Mouse (Mus musculus) liver, embryonic 11.5 days (tissue): ENCODE data around the gene Krtap5-2. TPM values are rescaled to one million over a fixed set of nuclear protein-coding genes. Genes with fewer than 3 reads are reported as not detected.
"Not testable (repeated sequence)": the region's sequence is repeated elsewhere in the genome, so short reads cannot be mapped to it uniquely, and the experiment has no call there.

Source experiments
- ATAC-seq: fragments of 200-750 bp; cut with Nextera tagmentation; replicated peaks from 2 replicates; pipeline ENCODE4 v1.8.0; 2017; ENCODE audit warnings: moderate number of reproducible peaks, mild to moderate bottlenecking, moderate TSS enrichment, moderate library complexity; ENCODE audit not compliant: low FRiP score
- DNase-seq: peaks from one replicate; pipeline ENCODE4 v3.0.0-alpha.2; 2017; ENCODE audit warnings: low spot score
- H3K27ac ChIP-seq: fragments of 300-500 bp; sonication (generic); 2 replicates; pipeline ENCODE4 v1.5.1; 2014; ENCODE audit warnings: mild to moderate bottlenecking, low read depth, low read length, control low read depth
- H3K27me3 ChIP-seq: fragments of 300-500 bp; sonication (generic); replicated peaks from 2 replicates; pipeline ENCODE4 v1.6.1; 2014; ENCODE audit warnings: low read length, mixed read lengths; ENCODE audit not compliant: control insufficient read depth, insufficient read depth
- H3K36me3 ChIP-seq: fragments of 300-500 bp; sonication (generic); 2 replicates; pipeline ENCODE4 v1.6.1; 2014; ENCODE audit warnings: mild to moderate bottlenecking, low read length, moderate library complexity, mixed read lengths; ENCODE audit not compliant: control insufficient read depth, insufficient read depth
- H3K4me1 ChIP-seq: fragments of 300-500 bp; sonication (generic); replicated peaks from 2 replicates; pipeline ENCODE4 v1.6.1; 2014; ENCODE audit warnings: low read length, mixed read lengths; ENCODE audit not compliant: control insufficient read depth, insufficient read depth
- H3K4me2 ChIP-seq: fragments of 300-500 bp; sonication (generic); 2 replicates; pipeline ENCODE4 v1.6.1; 2014; ENCODE audit warnings: mild to moderate bottlenecking, control low read depth, moderate library complexity
- H3K4me3 ChIP-seq: fragments of 300-500 bp; sonication (generic); 2 replicates; pipeline ENCODE4 v1.5.1; 2014; ENCODE audit warnings: low read depth, low read length, control low read depth
- H3K9ac ChIP-seq: fragments of 300-500 bp; sonication (generic); 2 replicates; pipeline ENCODE4 v1.6.1; 2014; ENCODE audit warnings: low read depth, low read length, control low read depth
- H3K9me3 ChIP-seq: fragments of 300-500 bp; sonication (generic); 2 replicates; pipeline ENCODE4 v1.6.1; 2016; ENCODE audit warnings: low read length, inconsistent platforms, mixed read lengths; ENCODE audit not compliant: control insufficient read depth
- WGBS: fragments of 180-500 bp; shearing (Covaris S2); extraction: QIAGEN DNeasy Blood & Tissue Kit; methylation state at CpG from one replicate; pipeline ENCODE4 v1.1.7; 2014; 5-methylcytosine and 5-hydroxymethylcytosine counted together
- polyA plus RNA-seq: library from polyadenylated mRNA; unstranded; fragments of >200 nt; fragmentation: Nextera tagmentation; extraction: Ambion mirVana; gene quantifications from 2 replicates; pipeline ENCODE4 v1.2.1, GENCODE M21; 2014

Gene Krtap5-2
- polyA plus RNA-seq, 1 experiment from 2014 or later = not detected

DNA sequence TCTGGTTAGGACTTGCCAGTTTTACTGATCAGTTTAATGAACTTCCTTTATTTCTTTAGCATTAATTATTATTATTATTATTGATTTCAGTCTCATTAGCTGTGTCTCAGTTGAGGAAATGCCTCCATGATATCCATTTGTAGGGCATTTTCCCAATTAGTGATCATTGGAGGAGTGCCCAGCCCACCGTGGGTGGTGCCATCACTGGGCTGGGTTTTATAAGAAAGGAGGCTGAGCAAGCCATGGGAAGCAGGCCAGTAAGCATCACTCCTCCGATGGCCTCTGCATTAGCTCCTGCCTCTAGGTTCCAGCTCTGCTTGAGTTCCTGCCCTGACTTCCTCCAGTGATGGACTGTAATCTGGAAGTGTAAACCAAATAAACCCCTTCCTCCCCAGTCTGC lies 12.4 kb upstream of the Krtap5-2 start:
- ATAC-seq = no peak
- WGBS = 63% methylated on average over 2 of the region's 2 CpGs
- H3K4me3 ChIP-seq = no peak overlapping the region
- no peak overlapping the region for H3K9ac ChIP-seq
- no peaks in the 10 kb centered on the region for H3K4me1 ChIP-seq
- no peak for DNase-seq
- H3K9me3 ChIP-seq = no peaks in the 10 kb centered on the region
- H3K36me3 ChIP-seq = no peaks in the 10 kb centered on the region
- no peak overlapping the region for H3K4me2 ChIP-seq
- no peaks in the 10 kb centered on the region for H3K27me3 ChIP-seq
- no peak overlapping the region for H3K27ac ChIP-seq

DNA sequence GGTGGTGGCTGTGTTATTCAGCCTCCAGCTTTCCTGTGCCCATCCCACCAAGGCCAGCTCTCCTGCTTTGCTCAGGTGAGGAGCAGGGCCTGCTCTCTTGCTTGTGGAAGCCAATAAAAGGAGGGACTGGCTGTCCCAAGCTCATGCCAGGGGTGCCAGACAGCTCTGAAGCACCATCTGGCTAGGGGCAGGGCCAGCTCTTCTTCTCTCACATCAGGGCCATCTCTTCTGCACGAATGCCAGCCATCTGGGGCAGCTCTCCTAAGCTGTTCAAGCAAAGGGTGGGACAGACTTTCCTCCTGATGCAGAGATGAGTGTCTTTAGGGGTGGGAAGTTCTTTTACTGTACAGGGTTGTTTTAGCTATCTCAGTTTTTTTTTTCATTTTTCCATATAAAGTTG lies 5.2 kb upstream of the Krtap5-2 start:
- Histone ChIP-seq H3K27me3 (no peaks in the 10 kb centered on the region), H3K4me3 (no peak overlapping the region), H3K9me3 (no peaks in the 10 kb centered on the region), H3K36me3 (no peaks in the 10 kb centered on the region), H3K4me2 (no peak overlapping the region), H3K27ac (no peak overlapping the region), H3K4me1 (no peaks in the 10 kb centered on the region), H3K9ac (no peak overlapping the region)
- 32% methylated on average over 1 of the region's 1 CpGs for WGBS
- DNase-seq (no peak), ATAC-seq (no peak)

- Histone ChIP-seq H3K27me3 (no peaks in the 10 kb centered on the region), H3K9me3 (no peaks in the 10 kb centered on the region), H3K4me2 (no peak overlapping the region), H3K27ac (no peak overlapping the region), H3K4me3 (no peak overlapping the region), H3K4me1 (no peaks in the 10 kb centered on the region), H3K36me3 (no peaks in the 10 kb centered on the region), H3K9ac (no peak overlapping the region)
- 74% methylated on average over 1 of the region's 1 CpGs for WGBS
- ATAC-seq (no peak), DNase-seq (no peak)
Observed at GRCm38 (mm10) chr7:142178685-142179084, 2.9 kb upstream of the Krtap5-2 start.

DNA sequence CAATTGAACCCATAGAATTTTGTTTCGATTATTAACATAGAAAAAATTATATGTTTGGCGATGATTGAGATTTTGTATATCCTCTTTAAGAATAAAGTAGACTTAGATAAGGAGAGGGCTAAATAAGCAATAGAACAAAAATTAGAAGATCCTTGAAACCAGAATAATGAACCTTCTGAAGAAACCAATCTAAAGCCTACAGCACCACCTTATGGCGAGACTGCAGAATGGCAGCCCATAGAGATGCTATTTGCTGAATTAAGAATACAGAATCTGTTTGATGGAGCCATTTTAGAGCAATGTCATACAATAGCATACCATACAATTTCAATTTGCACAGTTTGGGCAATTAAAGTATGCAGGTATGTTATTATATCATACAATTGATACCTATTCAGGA lies 6.0 kb downstream of the Krtap5-2 start:
- Histone ChIP-seq H3K36me3 (no peaks in the 10 kb centered on the region), H3K4me1 (no peaks in the 10 kb centered on the region), H3K9me3 (no peaks in the 10 kb centered on the region), H3K4me2 (no peak overlapping the region), H3K9ac (no peak overlapping the region), H3K27me3 (no peaks in the 10 kb centered on the region), H3K4me3 (no peak overlapping the region), H3K27ac (no peak overlapping the region)
- DNase-seq = no peak
- WGBS = 42% methylated on average over 3 of the region's 3 CpGs
- ATAC-seq = no peak

DNA sequence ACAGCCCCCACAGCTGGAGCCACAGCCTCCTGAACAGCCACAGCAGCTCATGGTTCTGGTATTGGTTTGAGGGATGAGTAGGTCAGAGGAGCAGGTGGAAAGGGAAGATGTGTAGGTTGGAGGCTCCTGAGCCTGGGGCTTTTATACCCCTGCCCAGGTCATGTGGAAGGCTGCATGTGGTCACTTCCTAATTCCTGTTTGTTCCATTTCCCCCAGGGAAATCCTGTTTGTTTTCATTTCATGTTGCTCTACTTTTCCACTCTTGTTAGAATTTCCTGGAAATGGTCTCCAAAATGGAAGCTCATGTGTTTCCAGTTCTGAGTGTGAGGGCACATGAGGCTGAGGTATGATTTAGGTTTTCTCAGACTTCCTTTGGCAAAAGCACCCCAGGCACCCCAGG lies 10.2 kb downstream of the Krtap5-2 start, which contains the start of gene Gm4553:
Gene Gm4553 (minus strand): TSS at position 101 of the 400 bp plus-strand sequence.
- not testable (repeated sequence) for H3K4me2 ChIP-seq, H3K36me3 ChIP-seq, H3K4me1 ChIP-seq, ATAC-seq, H3K27me3 ChIP-seq, H3K4me3 ChIP-seq, DNase-seq, H3K27ac ChIP-seq, H3K9ac ChIP-seq, H3K9me3 ChIP-seq

- H3K36me3 ChIP-seq = no peaks in the 10 kb centered on the region
- 87% methylated on average over 3 of the region's 3 CpGs for WGBS
- DNase-seq (no peak), ATAC-seq (no peak)
- no peaks in the 10 kb centered on the region; the same call in 1 of the 2 replicates for H3K27me3 ChIP-seq
- H3K4me3 ChIP-seq = no peak overlapping the region
- no peaks in the 10 kb centered on the region for H3K4me1 ChIP-seq
- H3K4me2 ChIP-seq = no peak overlapping the region
- no peaks in the 10 kb centered on the region for H3K9me3 ChIP-seq
- H3K9ac ChIP-seq = no peak overlapping the region
- H3K27ac ChIP-seq = no peak overlapping the region
Observed at GRCm38 (mm10) chr7:142159366-142159765, 16.4 kb downstream of the Krtap5-2 start.

GRCm38 (mm10) chr7:142157013-142157412 lies 18.8 kb downstream of the Krtap5-2 start, which contains the start of gene Gm29735:
Gm29735 (minus strand) TSS chr7:142157113.
- not testable (repeated sequence) for H3K4me3 ChIP-seq, DNase-seq, H3K36me3 ChIP-seq, H3K9me3 ChIP-seq, H3K9ac ChIP-seq, H3K4me1 ChIP-seq, H3K27ac ChIP-seq, H3K4me2 ChIP-seq, ATAC-seq, H3K27me3 ChIP-seq
- WGBS = 53% methylated on average over 2 of the region's 2 CpGs

DNA sequence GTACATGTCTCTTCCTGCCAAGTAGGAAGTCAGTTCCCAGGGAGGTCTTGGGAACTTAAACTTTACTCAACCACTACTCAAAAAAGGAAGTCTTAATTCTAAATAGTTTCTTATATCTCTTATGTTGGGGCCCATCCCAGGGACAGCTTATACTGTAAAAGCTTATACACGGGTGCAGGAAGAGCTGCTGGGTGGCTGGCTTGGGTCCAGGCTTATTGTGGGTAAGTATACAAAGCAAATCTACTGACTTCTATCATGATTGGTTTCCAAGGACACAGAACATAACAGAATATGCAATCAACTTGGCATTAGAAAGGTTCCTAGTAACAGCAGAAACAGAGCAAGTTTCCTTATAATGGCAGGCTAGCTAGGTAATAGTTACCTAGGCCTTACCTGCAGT lies 20.5 kb downstream of the Krtap5-2 start:
- Histone ChIP-seq H3K36me3 (no peaks in the 10 kb centered on the region), H3K4me2 (no peak overlapping the region), H3K4me1 (no peaks in the 10 kb centered on the region), H3K9ac (no peak overlapping the region), H3K9me3 (no peaks in the 10 kb centered on the region), H3K27me3 (no peaks in the 10 kb centered on the region; the same call in 1 of the 2 replicates), H3K27ac (no peak overlapping the region), H3K4me3 (no peak overlapping the region)
- ATAC-seq = no peak
- DNase-seq = no peak
- 71% methylated on average over 1 of the region's 1 CpGs for WGBS

- ATAC-seq (no peak), DNase-seq (no peak)
- Histone ChIP-seq H3K4me3 (no peak overlapping the region), H3K4me2 (no peak overlapping the region), H3K9me3 (no peaks in the 10 kb centered on the region), H3K36me3 (no peaks in the 10 kb centered on the region), H3K9ac (no peak overlapping the region), H3K4me1 (no peaks in the 10 kb centered on the region), H3K27ac (no peak overlapping the region), H3K27me3 (no peaks in the 10 kb centered on the region; the same call in 1 of the 2 replicates)
- 82% methylated on average over 4 of the region's 4 CpGs for WGBS
Observed at GRCm38 (mm10) chr7:142152191-142152590, 23.6 kb downstream of the Krtap5-2 start.
